Mouse (Mus musculus) lung, postnatal 25 days (tissue): ENCODE data around the gene A830031A19Rik.

Source experiments
- DNase-seq: peaks from one replicate; pipeline ENCODE4 v3.0.0; 2022; ENCODE audit warnings: low spot score

Gene A830031A19Rik

GRCm38 (mm10) chr11:24095656-24096353 lies 21.0 kb upstream of the A830031A19Rik start:
- DNase-seq = no peak

GRCm38 (mm10) chr11:24095236-24095635 lies 20.4 kb upstream of the A830031A19Rik start:
- DNase-seq = no peak

- no peak for DNase-seq
Measured at GRCm38 (mm10) chr11:24094086-24094487, 19.2 kb upstream of the A830031A19Rik start.

GRCm38 (mm10) chr11:24092618-24093017 lies 17.8 kb upstream of the A830031A19Rik start:
- DNase-seq = no peak

- no peak for DNase-seq
Measured at GRCm38 (mm10) chr11:24091393-24092080, 16.7 kb upstream of the A830031A19Rik start.

GRCm38 (mm10) chr11:24090443-24090842 lies 15.6 kb upstream of the A830031A19Rik start:
- DNase-seq = no peak

GRCm38 (mm10) chr11:24087069-24087468 lies 12.2 kb upstream of the A830031A19Rik start:
- no peak for DNase-seq

GRCm38 (mm10) chr11:24085986-24086385 lies 11.1 kb upstream of the A830031A19Rik start:
- DNase-seq = no peak

GRCm38 (mm10) chr11:24084590-24084989 lies 9.7 kb upstream of the A830031A19Rik start:
- DNase-seq = no peak

GRCm38 (mm10) chr11:24084077-24084476 lies 9.2 kb upstream of the A830031A19Rik start:
- no peak for DNase-seq

GRCm38 (mm10) chr11:24083423-24083822 lies 8.6 kb upstream of the A830031A19Rik start:
- DNase-seq = no peak

GRCm38 (mm10) chr11:24083076-24083405 lies 8.2 kb upstream of the A830031A19Rik start:
- DNase-seq = no peak

- DNase-seq = no peak
Measured at GRCm38 (mm10) chr11:24082385-24083075, 7.7 kb upstream of the A830031A19Rik start.

- no peak for DNase-seq
Measured at GRCm38 (mm10) chr11:24081687-24082384, 7.0 kb upstream of the A830031A19Rik start.

GRCm38 (mm10) chr11:24081016-24081686 lies 6.3 kb upstream of the A830031A19Rik start:
- peak; percentile 57 for DNase-seq

GRCm38 (mm10) chr11:24080541-24080940 lies 5.7 kb upstream of the A830031A19Rik start:
- no peak for DNase-seq

- DNase-seq = peak; percentile 4
Measured at GRCm38 (mm10) chr11:24079392-24080391, 4.8 kb upstream of the A830031A19Rik start.

- DNase-seq = peak; percentile 14
Measured at GRCm38 (mm10) chr11:24078706-24079316, 4.0 kb upstream of the A830031A19Rik start.

- peak; percentile 38 for DNase-seq
Measured at GRCm38 (mm10) chr11:24077795-24078705, 3.2 kb upstream of the A830031A19Rik start, which contains the start of gene Bcl11a. TSS of gene Bcl11a (plus strand) at chr11:24078056.
